In genomic region chr6:140983610-140984009, GRCm38 (mm10) we compare ENCODE assay signal across 25 mouse cellular contexts.
"Had no signal": no experiment of that assay in that cellular context is flagged by ENCODE, and none has a peak within 500 bp of the region (broad histone marks: within the 10 kb centered on the region; RNA-seq: fewer than 3 reads in every experiment).

No protein-coding gene starts in this region.

- H3K27me3 ChIP-seq: heart, embryonic 13.5 days; heart, embryonic 15.5 days; hindbrain, embryonic 13.5 days; hindbrain, embryonic 15.5 days; kidney, embryonic 15.5 days; limb, embryonic 13.5 days; limb, embryonic 15.5 days; liver, embryonic 12.5 days had no signal

- H3K36me3 ChIP-seq: heart, embryonic 13.5 days; heart, embryonic 15.5 days; hindbrain, embryonic 13.5 days; hindbrain, embryonic 15.5 days; kidney, embryonic 15.5 days; limb, embryonic 13.5 days; limb, embryonic 15.5 days; liver, embryonic 12.5 days had no signal

- H3K27ac ChIP-seq: heart, adult 2 months; heart, embryonic 13.5 days; heart, embryonic 15.5 days; hindbrain, embryonic 13.5 days; hindbrain, embryonic 15.5 days; hindbrain, postnatal 0 days; kidney, embryonic 15.5 days; kidney, postnatal 0 days; limb, embryonic 13.5 days; limb, embryonic 15.5 days; liver, embryonic 12.5 days had no signal

- H3K9me3 ChIP-seq: heart, embryonic 15.5 days; hindbrain, embryonic 13.5 days; hindbrain, embryonic 15.5 days; kidney, embryonic 15.5 days; limb, embryonic 13.5 days; limb, embryonic 15.5 days had no signal

- H3K4me2 ChIP-seq: heart, embryonic 11.5 days; heart, embryonic 13.5 days; heart, embryonic 15.5 days; hindbrain, embryonic 13.5 days; hindbrain, embryonic 15.5 days; kidney, embryonic 15.5 days; limb, embryonic 13.5 days; limb, embryonic 15.5 days; liver, embryonic 12.5 days had no signal

- DNase-seq: gastrocnemius, postnatal 14 days; gastrocnemius, postnatal 36 days; heart, adult 11 months; heart, adult 2 months; heart, postnatal 14 days; heart, postnatal 36 days; kidney, adult 11 months; kidney, adult 2 months; kidney, adult 9 months; kidney, postnatal 14 days; kidney, postnatal 36 days; layer of hippocampus, postnatal 36 days; left cerebral cortex, postnatal 4 days had no signal

- H3K9ac ChIP-seq: heart, embryonic 13.5 days; heart, embryonic 15.5 days; hindbrain, embryonic 13.5 days; hindbrain, embryonic 15.5 days; kidney, embryonic 15.5 days; limb, embryonic 13.5 days; limb, embryonic 15.5 days; liver, embryonic 12.5 days had no signal

- ATAC-seq: hindbrain, postnatal 0 days; intestine, embryonic 16.5 days; liver, embryonic 12.5 days had no signal

- H3K4me3 ChIP-seq: heart, adult 2 months; heart, embryonic 13.5 days; heart, embryonic 15.5 days; hindbrain, embryonic 13.5 days; hindbrain, embryonic 15.5 days; kidney, embryonic 15.5 days; limb, embryonic 13.5 days; limb, embryonic 15.5 days; liver, embryonic 12.5 days had no signal

- H3K4me1 ChIP-seq: heart, embryonic 13.5 days; heart, embryonic 15.5 days; hindbrain, embryonic 13.5 days; hindbrain, embryonic 15.5 days; kidney, embryonic 15.5 days; limb, embryonic 13.5 days; limb, embryonic 15.5 days; liver, embryonic 12.5 days had no signal
